Mouse (Mus musculus): ENCODE measurements around the gene Emp1. TPM values are rescaled to one million over a fixed set of nuclear protein-coding genes. Genes with fewer than 3 reads are reported as not detected.

The Emp1 gene
- total and polyA plus RNA-seq, 2 experiments, result 1.3 to 3.0 TPM

- TF ChIP-seq CTCF (IDR thresholded peaks at IDR 0.05; ENCODE audit: low read depth, low read length) (no peak), POLR2A (IDR thresholded peaks at IDR 0.05; ENCODE audit: extremely low read depth, insufficient read depth, low read length) (no peak)
- H3K9ac ChIP-seq (ENCODE audit: low read depth, low read length), result no peak overlapping the region
- H3K27ac ChIP-seq (replicated peaks; ENCODE audit: insufficient read depth, low read depth, low read length), result no peak overlapping the region
- no peaks in the 10 kb centered on the region for H3K4me1 ChIP-seq (ENCODE audit: control insufficient read depth, insufficient read depth, low read length)
- no peaks in the 10 kb centered on the region for H3K79me2 ChIP-seq (ENCODE audit: control insufficient read depth, insufficient read depth, low read length)
- no peaks in the 10 kb centered on the region for H3K36me3 ChIP-seq (ENCODE audit: control insufficient read depth, insufficient read depth, low read length)
- DNase-seq (ENCODE audit: extremely low read depth, low read depth, low spot score), result no peak
- WGBS, result 84% methylated on average over 8 of the region's 8 CpGs
- H3K4me3 ChIP-seq (ENCODE audit: insufficient read depth, low read depth, low read length), result no peak overlapping the region
- no peaks in the 10 kb centered on the region for H3K27me3 ChIP-seq (ENCODE audit: control insufficient read depth, insufficient read depth, low read length)
These were observed 26.4 kb downstream of the Emp1 start for GRCm38 (mm10) chr6:135388711-135389110.

GRCm38 (mm10) chr6:135390398-135390797 is 28.1 kb downstream of the Emp1 start:
- TF ChIP-seq POLR2A (IDR thresholded peaks at IDR 0.05; ENCODE audit: extremely low read depth, insufficient read depth, low read length), result no peak
- no peak for TF ChIP-seq CTCF (IDR thresholded peaks at IDR 0.05; ENCODE audit: low read depth, low read length)
- Histone ChIP-seq H3K36me3 (ENCODE audit: control insufficient read depth, insufficient read depth, low read length) (no peaks in the 10 kb centered on the region), H3K4me3 (ENCODE audit: insufficient read depth, low read depth, low read length) (no peak overlapping the region), H3K27ac (replicated peaks; ENCODE audit: insufficient read depth, low read depth, low read length) (no peak overlapping the region), H3K79me2 (ENCODE audit: control insufficient read depth, insufficient read depth, low read length) (no peaks in the 10 kb centered on the region), H3K4me1 (ENCODE audit: control insufficient read depth, insufficient read depth, low read length) (no peaks in the 10 kb centered on the region), H3K27me3 (ENCODE audit: control insufficient read depth, insufficient read depth, low read length) (no peaks in the 10 kb centered on the region), H3K9ac (ENCODE audit: low read depth, low read length) (no peak overlapping the region)
- DNase-seq (ENCODE audit: extremely low read depth, low read depth, low spot score), result no peak
- 41% methylated on average over 3 of the region's 3 CpGs for WGBS

GRCm38 (mm10) chr6:135395375-135395774 is 33.0 kb downstream of the Emp1 start:
- no peaks in the 10 kb centered on the region for H3K36me3 ChIP-seq (ENCODE audit: control insufficient read depth, insufficient read depth, low read length)
- no peaks in the 10 kb centered on the region for H3K79me2 ChIP-seq (ENCODE audit: control insufficient read depth, insufficient read depth, low read length)
- H3K27me3 ChIP-seq (ENCODE audit: control insufficient read depth, insufficient read depth, low read length), result no peaks in the 10 kb centered on the region
- H3K27ac ChIP-seq (replicated peaks; ENCODE audit: insufficient read depth, low read depth, low read length), result no peak overlapping the region
- DNase-seq (ENCODE audit: extremely low read depth, low read depth, low spot score), result no peak
- no peak overlapping the region for H3K4me3 ChIP-seq (ENCODE audit: insufficient read depth, low read depth, low read length)
- WGBS, result 81% methylated on average over 8 of the region's 8 CpGs
- H3K9ac ChIP-seq (ENCODE audit: low read depth, low read length), result no peak overlapping the region
- no peaks in the 10 kb centered on the region for H3K4me1 ChIP-seq (ENCODE audit: control insufficient read depth, insufficient read depth, low read length)
- TF ChIP-seq POLR2A (IDR thresholded peaks at IDR 0.05; ENCODE audit: extremely low read depth, insufficient read depth, low read length), result no peak
- TF ChIP-seq CTCF (IDR thresholded peaks at IDR 0.05; ENCODE audit: low read depth, low read length), result no peak

GRCm38 (mm10) chr6:135397089-135397488 is 34.7 kb downstream of the Emp1 start:
- DNase-seq (ENCODE audit: extremely low read depth, low read depth, low spot score), result no peak
- TF ChIP-seq POLR2A (IDR thresholded peaks at IDR 0.05; ENCODE audit: extremely low read depth, insufficient read depth, low read length) (no peak), CTCF (IDR thresholded peaks at IDR 0.05; ENCODE audit: low read depth, low read length) (no peak)
- WGBS, result 83% methylated on average over 4 of the region's 4 CpGs
- no peaks in the 10 kb centered on the region for H3K79me2 ChIP-seq (ENCODE audit: control insufficient read depth, insufficient read depth, low read length)
- no peak overlapping the region for H3K27ac ChIP-seq (replicated peaks; ENCODE audit: insufficient read depth, low read depth, low read length)
- no peaks in the 10 kb centered on the region for H3K27me3 ChIP-seq (ENCODE audit: control insufficient read depth, insufficient read depth, low read length)
- H3K4me1 ChIP-seq (ENCODE audit: control insufficient read depth, insufficient read depth, low read length), result no peaks in the 10 kb centered on the region
- no peak overlapping the region for H3K9ac ChIP-seq (ENCODE audit: low read depth, low read length)
- H3K4me3 ChIP-seq (ENCODE audit: insufficient read depth, low read depth, low read length), result no peak overlapping the region
- no peaks in the 10 kb centered on the region for H3K36me3 ChIP-seq (ENCODE audit: control insufficient read depth, insufficient read depth, low read length)

- no peak overlapping the region for H3K9ac ChIP-seq (ENCODE audit: low read depth, low read length)
- DNase-seq (ENCODE audit: extremely low read depth, low read depth, low spot score), result no peak
- no peak overlapping the region for H3K27ac ChIP-seq (replicated peaks; ENCODE audit: insufficient read depth, low read depth, low read length)
- H3K4me3 ChIP-seq (ENCODE audit: insufficient read depth, low read depth, low read length), result no peak overlapping the region
- H3K4me1 ChIP-seq (ENCODE audit: control insufficient read depth, insufficient read depth, low read length), result no peaks in the 10 kb centered on the region
- H3K27me3 ChIP-seq (ENCODE audit: control insufficient read depth, insufficient read depth, low read length), result no peaks in the 10 kb centered on the region
- 85% methylated on average over 8 of the region's 8 CpGs for WGBS
- H3K79me2 ChIP-seq (ENCODE audit: control insufficient read depth, insufficient read depth, low read length), result no peaks in the 10 kb centered on the region
- no peaks in the 10 kb centered on the region for H3K36me3 ChIP-seq (ENCODE audit: control insufficient read depth, insufficient read depth, low read length)
- no peak for TF ChIP-seq POLR2A (IDR thresholded peaks at IDR 0.05; ENCODE audit: extremely low read depth, insufficient read depth, low read length)
- TF ChIP-seq CTCF (IDR thresholded peaks at IDR 0.05; ENCODE audit: low read depth, low read length), result no peak
These were observed 35.4 kb downstream of the Emp1 start for GRCm38 (mm10) chr6:135397788-135398187.

- no peak for TF ChIP-seq POLR2A (IDR thresholded peaks at IDR 0.05; ENCODE audit: extremely low read depth, insufficient read depth, low read length)
- TF ChIP-seq CTCF (IDR thresholded peaks at IDR 0.05; ENCODE audit: low read depth, low read length), result no peak
- Histone ChIP-seq H3K79me2 (ENCODE audit: control insufficient read depth, insufficient read depth, low read length) (no peaks in the 10 kb centered on the region), H3K27ac (replicated peaks; ENCODE audit: insufficient read depth, low read depth, low read length) (no peak overlapping the region), H3K4me1 (ENCODE audit: control insufficient read depth, insufficient read depth, low read length) (no peaks in the 10 kb centered on the region), H3K9ac (ENCODE audit: low read depth, low read length) (no peak overlapping the region), H3K36me3 (ENCODE audit: control insufficient read depth, insufficient read depth, low read length) (no peaks in the 10 kb centered on the region), H3K27me3 (ENCODE audit: control insufficient read depth, insufficient read depth, low read length) (no peaks in the 10 kb centered on the region), H3K4me3 (ENCODE audit: insufficient read depth, low read depth, low read length) (no peak overlapping the region)
- 66% methylated on average over 5 of the region's 5 CpGs for WGBS
- DNase-seq (ENCODE audit: extremely low read depth, low read depth, low spot score), result no peak
These were observed 36.5 kb downstream of the Emp1 start for GRCm38 (mm10) chr6:135398801-135399200.
